Mouse (Mus musculus): Measurements from ENCODE around the gene Coq10a. TPM values are rescaled to one million over a fixed set of nuclear protein-coding genes. Genes with fewer than 3 reads are reported as not detected.
A peak's percentile ranks its signal among the peaks of the same experiment; 100 is the strongest.

Gene Coq10a
- polyA plus RNA-seq, 1 experiment from 2014 or later: 13.0 TPM

DNA sequence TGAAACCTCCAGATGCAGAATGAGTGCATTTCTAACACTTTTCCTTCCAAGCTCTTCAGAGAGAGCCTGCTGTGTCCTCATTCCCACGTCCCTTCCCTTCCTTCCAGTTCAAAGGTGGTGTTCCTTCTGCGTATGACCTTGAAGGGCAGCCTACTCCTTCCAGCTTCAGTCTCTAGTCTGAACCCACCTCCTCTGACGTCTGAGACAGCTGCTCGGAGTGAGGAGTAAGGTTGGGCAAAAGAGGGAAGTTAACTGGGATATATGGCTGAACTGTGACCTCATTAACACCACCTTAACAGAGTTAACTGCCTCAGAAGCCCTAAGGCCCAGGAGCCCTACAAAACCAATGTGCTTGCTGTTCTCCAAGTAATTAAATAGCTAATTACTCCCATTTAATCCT, 1.8 kb upstream of the Coq10a start:
- ATAC-seq (ENCODE audit: insufficient number of reproducible peaks, insufficient read depth, low FRiP score, low read depth): no peak

GRCm38 (mm10) chr10:128370021-128370420, 1.2 kb upstream of the Coq10a start:
- no peak overlapping the region for H3K4me2 ChIP-seq (replicated peaks; ENCODE audit: low read depth, low read length)
- ATAC-seq (ENCODE audit: insufficient number of reproducible peaks, insufficient read depth, low FRiP score, low read depth): no peak
- 61% methylated on average over 5 of the region's 6 CpGs for WGBS

More for the DNA sequence above, 1.8 kb upstream of the Coq10a start:
- Histone ChIP-seq H3K9ac (replicated peaks; ENCODE audit: low read depth, low read length) (no peak overlapping the region), H3K4me1 (ENCODE audit: control insufficient read depth, insufficient read depth, low read length) (peaks cover 8% of the 10 kb centered on the region; the same call in 1 of the 2 replicates), H3K4me3 (ENCODE audit: low read depth, low read length) (no peak overlapping the region), H3K27me3 (ENCODE audit: control insufficient read depth, insufficient read depth, low read length) (no peaks in the 10 kb centered on the region), H3K36me3 (ENCODE audit: control insufficient read depth, insufficient read depth, low read length) (no peaks in the 10 kb centered on the region), H3K9me3 (ENCODE audit: control insufficient read depth, low read depth, low read length) (no peaks in the 10 kb centered on the region), H3K4me2 (replicated peaks; ENCODE audit: low read depth, low read length) (no peak overlapping the region), H3K27ac (ENCODE audit: low read length) (no peak overlapping the region)
- WGBS: 50% methylated on average over 4 of the region's 4 CpGs

DNA sequence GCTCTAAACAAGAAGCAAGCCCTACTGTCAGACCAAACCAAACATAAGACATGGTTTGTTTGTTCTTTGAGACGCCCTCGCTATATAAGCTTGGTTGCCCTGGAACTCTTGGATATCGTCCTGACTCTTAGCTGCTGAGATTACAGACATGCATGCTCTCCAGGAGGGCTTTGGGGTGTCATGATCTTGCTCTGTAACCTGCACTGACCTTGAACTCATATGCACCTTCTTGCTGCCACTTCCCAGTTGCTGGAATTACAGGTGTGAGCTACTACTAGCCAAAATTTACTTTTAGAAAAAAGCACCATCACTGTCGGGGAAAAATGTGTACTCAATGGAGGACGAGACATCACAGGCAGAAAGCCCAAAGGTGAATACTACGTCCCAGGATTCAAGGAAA, 802 bp upstream of the Coq10a start:
- H3K36me3 ChIP-seq (ENCODE audit: control insufficient read depth, insufficient read depth, low read length): peaks cover 5% of the 10 kb centered on the region; the same call in 1 of the 2 replicates
- H3K4me2 ChIP-seq (replicated peaks; ENCODE audit: low read depth, low read length): peak overlapping the region; percentile 87
- no peak for ATAC-seq (ENCODE audit: insufficient number of reproducible peaks, insufficient read depth, low FRiP score, low read depth)
- H3K9ac ChIP-seq (replicated peaks; ENCODE audit: low read depth, low read length): no peak overlapping the region
- H3K27ac ChIP-seq (ENCODE audit: low read length): peak overlapping the region; percentile 89
- no peaks in the 10 kb centered on the region for H3K9me3 ChIP-seq (ENCODE audit: control insufficient read depth, low read depth, low read length)
- H3K4me1 ChIP-seq (ENCODE audit: control insufficient read depth, insufficient read depth, low read length): peaks cover 8% of the 10 kb centered on the region; the same call in 1 of the 2 replicates
- WGBS: 72% methylated on average over 6 of the region's 6 CpGs
- peak overlapping the region; percentile 66; the same call in 1 of the 2 replicates for H3K4me3 ChIP-seq (ENCODE audit: low read depth, low read length)
- H3K27me3 ChIP-seq (ENCODE audit: control insufficient read depth, insufficient read depth, low read length): no peaks in the 10 kb centered on the region

More at GRCm38 (mm10) chr10:128370021-128370420, 1.2 kb upstream of the Coq10a start:
- Histone ChIP-seq H3K4me3 (ENCODE audit: low read depth, low read length) (no peak overlapping the region), H3K27me3 (ENCODE audit: control insufficient read depth, insufficient read depth, low read length) (no peaks in the 10 kb centered on the region), H3K4me1 (ENCODE audit: control insufficient read depth, insufficient read depth, low read length) (peaks cover 8% of the 10 kb centered on the region; the same call in 1 of the 2 replicates), H3K9me3 (ENCODE audit: control insufficient read depth, low read depth, low read length) (no peaks in the 10 kb centered on the region), H3K27ac (ENCODE audit: low read length) (no peak overlapping the region), H3K9ac (replicated peaks; ENCODE audit: low read depth, low read length) (no peak overlapping the region), H3K36me3 (ENCODE audit: control insufficient read depth, insufficient read depth, low read length) (peaks cover 5% of the 10 kb centered on the region; the same call in 1 of the 2 replicates)

DNA sequence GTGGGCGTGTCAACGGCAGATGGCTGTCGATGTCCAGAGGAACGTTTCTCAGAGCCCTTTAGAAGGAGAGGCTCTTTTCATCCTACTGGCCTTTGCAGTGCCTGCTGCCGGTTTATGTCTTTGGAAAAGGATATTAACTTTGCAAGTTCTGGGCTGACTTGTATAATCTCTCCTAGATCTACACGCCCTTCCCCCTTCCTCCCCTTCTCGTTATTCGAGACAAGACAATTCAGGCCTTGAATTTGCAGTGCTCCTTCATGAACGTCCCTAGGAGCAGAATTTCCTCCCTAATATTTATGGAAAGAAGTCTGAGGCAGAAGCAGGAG, 384 bp upstream of the Coq10a start:
- H3K4me2 ChIP-seq (replicated peaks; ENCODE audit: low read depth, low read length): peak overlapping the region; percentile 87
- H3K27me3 ChIP-seq (ENCODE audit: control insufficient read depth, insufficient read depth, low read length): no peaks in the 10 kb centered on the region
- H3K36me3 ChIP-seq (ENCODE audit: control insufficient read depth, insufficient read depth, low read length): peaks cover 5% of the 10 kb centered on the region; the same call in 1 of the 2 replicates
- H3K9ac ChIP-seq (replicated peaks; ENCODE audit: low read depth, low read length): peak overlapping the region; percentile 69; the same call in 1 of the 2 replicates
- 4% methylated on average over 9 of the region's 9 CpGs for WGBS
- ATAC-seq (ENCODE audit: insufficient number of reproducible peaks, insufficient read depth, low FRiP score, low read depth): no peak
- H3K4me3 ChIP-seq (ENCODE audit: low read depth, low read length): peak overlapping the region; percentile 66
- H3K4me1 ChIP-seq (ENCODE audit: control insufficient read depth, insufficient read depth, low read length): peaks cover 8% of the 10 kb centered on the region; the same call in 1 of the 2 replicates
- no peaks in the 10 kb centered on the region for H3K9me3 ChIP-seq (ENCODE audit: control insufficient read depth, low read depth, low read length)
- H3K27ac ChIP-seq (ENCODE audit: low read length): peak overlapping the region; percentile 89

DNA sequence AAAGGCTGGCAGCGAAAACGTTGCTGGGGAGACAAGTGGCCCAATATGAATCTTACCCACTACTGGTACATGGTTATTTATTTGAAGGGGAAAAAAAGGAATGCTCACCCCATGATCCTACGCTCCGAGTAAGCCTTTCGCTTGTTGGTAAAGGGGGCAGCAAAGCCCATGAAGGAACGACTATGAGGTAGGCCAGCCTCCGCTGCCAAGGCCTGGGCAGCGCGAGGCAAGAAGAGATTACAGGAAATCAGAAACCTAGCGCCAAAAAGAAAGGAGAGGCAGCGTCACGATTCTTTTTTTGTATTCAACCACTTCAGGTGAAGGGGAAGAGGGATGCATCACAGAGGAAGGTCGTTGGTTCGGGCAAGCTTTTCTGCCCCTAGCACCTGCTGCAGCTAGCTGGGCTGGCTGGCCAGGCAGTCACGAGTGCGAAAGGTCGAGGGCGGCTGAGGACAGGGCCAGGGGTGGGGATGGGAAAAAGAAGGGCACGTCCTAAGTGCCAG, 847 bp downstream of the Coq10a start:
- Histone ChIP-seq H3K27me3 (ENCODE audit: control insufficient read depth, insufficient read depth, low read length) (no peaks in the 10 kb centered on the region), H3K4me3 (ENCODE audit: low read depth, low read length) (peak overlapping the region; percentile 66), H3K9ac (replicated peaks; ENCODE audit: low read depth, low read length) (peak overlapping the region; percentile 69), H3K36me3 (ENCODE audit: control insufficient read depth, insufficient read depth, low read length) (peaks cover 11% of the 10 kb centered on the region), H3K4me2 (replicated peaks; ENCODE audit: low read depth, low read length) (peak overlapping the region; percentile 87), H3K27ac (ENCODE audit: low read length) (peak overlapping the region; percentile 89), H3K9me3 (ENCODE audit: control insufficient read depth, low read depth, low read length) (no peaks in the 10 kb centered on the region), H3K4me1 (ENCODE audit: control insufficient read depth, insufficient read depth, low read length) (peaks cover 8% of the 10 kb centered on the region; the same call in 1 of the 2 replicates)
- 16% methylated on average over 19 of the region's 19 CpGs for WGBS
- ATAC-seq (ENCODE audit: insufficient number of reproducible peaks, insufficient read depth, low FRiP score, low read depth): no peak

DNA sequence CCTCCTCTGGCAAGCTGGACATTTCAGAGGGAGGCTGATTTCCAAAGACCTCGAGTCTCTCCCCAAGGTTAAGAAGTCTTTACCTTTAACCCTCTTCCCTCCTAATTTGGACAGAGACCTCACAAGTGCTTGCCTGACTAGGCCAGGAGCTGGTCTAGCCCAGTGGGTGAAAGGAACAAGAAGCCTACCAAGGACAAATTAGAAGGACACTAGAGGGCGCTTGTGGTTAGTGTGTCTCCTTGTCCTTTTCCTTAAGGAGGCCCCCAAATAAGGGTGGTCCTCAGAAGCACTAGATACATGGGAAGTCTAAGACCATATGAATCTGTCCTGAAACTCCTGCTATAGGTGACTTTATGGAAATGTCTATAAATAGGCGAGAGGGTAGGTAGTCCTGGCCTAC, 6.2 kb downstream of the Coq10a start:
- no peak for ATAC-seq (ENCODE audit: insufficient number of reproducible peaks, insufficient read depth, low FRiP score, low read depth)
- no peaks in the 10 kb centered on the region for H3K27me3 ChIP-seq (ENCODE audit: control insufficient read depth, insufficient read depth, low read length)
- no peak overlapping the region for H3K4me3 ChIP-seq (ENCODE audit: low read depth, low read length)
- no peak overlapping the region for H3K9ac ChIP-seq (replicated peaks; ENCODE audit: low read depth, low read length)
- 47% methylated on average over 3 of the region's 3 CpGs for WGBS
- H3K4me1 ChIP-seq (ENCODE audit: control insufficient read depth, insufficient read depth, low read length): peaks cover under 1% of the 10 kb centered on the region; the same call in 1 of the 2 replicates
- no peaks in the 10 kb centered on the region for H3K9me3 ChIP-seq (ENCODE audit: control insufficient read depth, low read depth, low read length)
- peaks cover 56% of the 10 kb centered on the region for H3K36me3 ChIP-seq (ENCODE audit: control insufficient read depth, insufficient read depth, low read length)
- H3K4me2 ChIP-seq (replicated peaks; ENCODE audit: low read depth, low read length): no peak overlapping the region
- H3K27ac ChIP-seq (ENCODE audit: low read length): no peak overlapping the region

DNA sequence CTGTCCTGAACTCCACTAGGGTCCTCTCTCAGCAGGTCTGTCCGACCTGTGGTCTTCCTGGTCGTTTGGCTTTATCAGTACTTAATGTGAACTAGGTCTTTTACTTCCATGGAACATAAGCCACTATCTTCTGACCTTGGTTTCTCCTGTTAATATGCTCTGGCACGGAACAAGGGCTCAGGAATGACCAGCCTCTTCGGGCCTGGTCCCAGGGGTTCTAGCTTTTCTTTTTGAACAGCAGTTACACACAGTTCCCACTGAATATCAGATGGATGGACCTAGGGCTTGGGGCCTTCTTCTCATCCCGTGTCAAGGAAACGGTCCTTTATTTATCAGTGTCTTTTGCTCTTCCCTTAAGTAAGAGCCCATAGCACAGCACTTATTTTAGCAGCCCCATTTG, 7.0 kb downstream of the Coq10a start:
- Histone ChIP-seq H3K36me3 (ENCODE audit: control insufficient read depth, insufficient read depth, low read length) (peaks cover 60% of the 10 kb centered on the region), H3K4me3 (ENCODE audit: low read depth, low read length) (no peak overlapping the region), H3K9me3 (ENCODE audit: control insufficient read depth, low read depth, low read length) (no peaks in the 10 kb centered on the region), H3K27me3 (ENCODE audit: control insufficient read depth, insufficient read depth, low read length) (no peaks in the 10 kb centered on the region), H3K4me2 (replicated peaks; ENCODE audit: low read depth, low read length) (no peak overlapping the region), H3K4me1 (ENCODE audit: control insufficient read depth, insufficient read depth, low read length) (no peaks in the 10 kb centered on the region), H3K27ac (ENCODE audit: low read length) (no peak overlapping the region), H3K9ac (replicated peaks; ENCODE audit: low read depth, low read length) (no peak overlapping the region)
- ATAC-seq (ENCODE audit: insufficient number of reproducible peaks, insufficient read depth, low FRiP score, low read depth): no peak
- 89% methylated on average over 6 of the region's 6 CpGs for WGBS

DNA sequence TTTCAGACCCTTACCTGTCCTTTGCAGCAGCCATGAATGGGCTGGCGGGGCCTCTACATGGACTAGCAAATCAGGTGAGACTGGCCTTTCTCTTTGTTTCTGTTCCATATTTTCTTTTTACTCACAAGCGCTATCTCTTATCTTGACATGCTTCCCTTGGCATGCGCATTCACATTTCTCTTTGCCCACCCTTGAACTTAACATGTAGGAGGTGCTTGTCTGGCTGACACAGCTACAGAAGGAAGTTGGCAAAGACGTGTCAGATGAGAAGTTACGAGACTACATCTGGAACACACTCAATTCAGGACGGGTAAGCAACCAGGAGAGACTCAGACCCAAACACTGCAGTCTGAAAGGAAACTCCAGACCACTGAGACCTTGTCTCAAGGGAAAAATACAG, 9.6 kb downstream of the Coq10a start:
- WGBS: 86% methylated on average over 6 of the region's 6 CpGs

DNA sequence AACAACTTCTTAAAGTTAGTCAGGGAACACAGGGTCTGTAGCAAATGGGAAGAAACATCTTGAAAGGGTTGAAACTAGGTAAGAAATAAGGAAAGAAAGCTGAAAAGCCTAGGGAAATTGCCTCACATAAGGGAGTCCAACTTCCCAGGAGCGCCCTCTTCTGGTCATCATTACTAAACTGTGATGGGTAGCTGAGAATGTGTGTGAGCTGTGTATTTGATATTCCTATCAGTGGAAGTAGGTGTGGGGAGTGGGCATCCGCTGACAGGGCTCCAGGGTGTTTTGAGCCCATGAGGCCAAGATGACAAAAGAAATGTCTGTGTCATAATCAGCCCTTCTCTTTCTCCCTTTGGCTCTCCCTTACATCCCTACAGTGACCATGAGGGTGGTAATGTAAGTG, 10.0 kb downstream of the Coq10a start:
- 43% methylated on average over 2 of the region's 2 CpGs for WGBS
- H3K9ac ChIP-seq (replicated peaks; ENCODE audit: low read depth, low read length): no peak overlapping the region
- H3K4me1 ChIP-seq (ENCODE audit: control insufficient read depth, insufficient read depth, low read length): no peaks in the 10 kb centered on the region
- peaks cover 65% of the 10 kb centered on the region for H3K36me3 ChIP-seq (ENCODE audit: control insufficient read depth, insufficient read depth, low read length)
- no peaks in the 10 kb centered on the region for H3K27me3 ChIP-seq (ENCODE audit: control insufficient read depth, insufficient read depth, low read length)
- no peaks in the 10 kb centered on the region for H3K9me3 ChIP-seq (ENCODE audit: control insufficient read depth, low read depth, low read length)
- H3K27ac ChIP-seq (ENCODE audit: low read length): no peak overlapping the region
- H3K4me3 ChIP-seq (ENCODE audit: low read depth, low read length): no peak overlapping the region
- H3K4me2 ChIP-seq (replicated peaks; ENCODE audit: low read depth, low read length): no peak overlapping the region
- ATAC-seq (ENCODE audit: insufficient number of reproducible peaks, insufficient read depth, low FRiP score, low read depth): no peak

More for the DNA sequence above, 9.6 kb downstream of the Coq10a start:
- H3K36me3 ChIP-seq (ENCODE audit: control insufficient read depth, insufficient read depth, low read length): peaks cover 61% of the 10 kb centered on the region
- H3K27me3 ChIP-seq (ENCODE audit: control insufficient read depth, insufficient read depth, low read length): no peaks in the 10 kb centered on the region
- H3K4me2 ChIP-seq (replicated peaks; ENCODE audit: low read depth, low read length): no peak overlapping the region
- no peaks in the 10 kb centered on the region for H3K4me1 ChIP-seq (ENCODE audit: control insufficient read depth, insufficient read depth, low read length)
- no peak overlapping the region for H3K27ac ChIP-seq (ENCODE audit: low read length)
- H3K9me3 ChIP-seq (ENCODE audit: control insufficient read depth, low read depth, low read length): no peaks in the 10 kb centered on the region
- no peak for ATAC-seq (ENCODE audit: insufficient number of reproducible peaks, insufficient read depth, low FRiP score, low read depth)
- H3K4me3 ChIP-seq (ENCODE audit: low read depth, low read length): no peak overlapping the region
- no peak overlapping the region for H3K9ac ChIP-seq (replicated peaks; ENCODE audit: low read depth, low read length)
